Mouse (Mus musculus): ENCODE results near the gene Habp2. TPM values are rescaled to one million over a fixed set of nuclear protein-coding genes. Genes with fewer than 3 reads are reported as not detected.

The Habp2 gene
- not detected for total RNA-seq (2021)

- intact Hi-C loops (cut with DNase I), result no loop called here
- no peak for DNase-seq (ENCODE audit: extremely low spot score in 1 of 2, low spot score in 2 of 2)
Measured at GRCm38 (mm10) chr19:56286866-56287265, at the start of gene Habp2. TSS of gene Habp2 (plus strand) at chr19:56287137.

DNA sequence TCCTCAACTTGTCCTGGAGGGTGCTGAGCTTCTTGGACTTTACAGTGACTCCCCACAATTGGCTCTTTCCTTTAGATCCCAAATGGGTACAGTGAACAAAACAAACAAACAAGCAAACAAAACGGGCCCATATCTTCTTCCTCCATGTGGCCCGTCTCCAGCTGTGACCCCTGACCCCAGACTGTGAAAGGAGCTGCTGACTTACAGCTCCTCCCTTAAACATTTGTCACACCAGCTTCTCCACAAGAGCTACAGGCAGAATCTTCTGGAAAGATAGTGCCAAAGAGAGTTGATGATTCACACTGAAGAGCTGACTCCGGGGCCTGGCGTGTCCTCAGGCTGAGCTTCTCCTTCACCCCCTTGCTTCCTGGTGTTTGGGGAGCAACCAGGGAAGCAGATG is 48.4 kb upstream of the Habp2 start:
- DNase-seq (ENCODE audit: extremely low spot score in 1 of 2, low spot score in 2 of 2), result no peak
- intact Hi-C loops (cut with DNase I), result no loop called here

DNA sequence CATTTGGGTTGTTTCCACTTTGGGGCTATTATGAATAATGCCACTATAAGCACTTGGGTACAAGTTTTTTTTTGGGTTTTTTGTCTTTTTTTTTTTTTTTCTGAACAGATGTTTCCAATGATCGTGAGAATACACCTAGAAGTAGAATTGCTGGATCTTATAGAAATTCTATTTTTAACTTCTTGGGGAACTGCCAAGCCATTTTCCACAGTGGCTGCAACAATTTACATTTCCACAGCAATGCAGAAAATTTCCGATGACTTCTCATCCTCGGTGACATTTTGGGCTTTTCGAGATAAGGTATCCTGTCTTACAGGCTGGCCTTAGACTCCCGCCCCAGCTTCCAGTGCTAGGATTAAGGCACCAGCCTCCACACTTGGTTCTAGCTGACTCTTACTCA is 41.7 kb upstream of the Habp2 start:
- DNase-seq (ENCODE audit: extremely low spot score in 1 of 2, low spot score in 2 of 2), result no peak

DNA sequence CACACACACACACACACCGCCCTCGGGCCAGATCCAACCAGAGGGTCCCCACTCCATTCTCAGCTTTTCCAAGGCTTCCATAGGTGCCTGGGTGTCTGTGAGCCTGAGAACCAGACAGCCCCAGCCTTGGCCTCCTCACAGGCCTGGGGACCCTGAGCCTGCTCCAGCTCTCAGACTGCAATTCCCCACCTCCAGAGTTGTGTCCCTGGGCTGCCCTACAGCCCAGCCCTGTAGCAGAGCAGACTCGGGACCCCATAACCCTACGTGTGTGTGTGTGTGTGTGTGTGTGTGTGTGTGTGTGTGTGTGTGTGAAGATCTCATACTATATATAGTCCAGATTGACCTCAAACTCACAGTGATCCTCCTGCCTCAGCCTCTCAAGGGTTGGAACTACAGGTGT is 34.1 kb upstream of the Habp2 start:
- intact Hi-C loops (cut with DNase I), result loop anchor here (10.0 kb wide), 1 partner anchor 348 kb away; no protein-coding TSS in a partner anchor
- DNase-seq (ENCODE audit: extremely low spot score in 1 of 2, low spot score in 2 of 2), result no peak

More for the DNA sequence above, 41.7 kb upstream of the Habp2 start:
- intact Hi-C loops (cut with DNase I), result no loop called here

- no peak for DNase-seq (ENCODE audit: extremely low spot score in 1 of 2, low spot score in 2 of 2)
- intact Hi-C loops (cut with DNase I), result loop anchor here (10.0 kb wide), 1 partner anchor 348 kb away; no protein-coding TSS in a partner anchor
Measured at GRCm38 (mm10) chr19:56253271-56253670, 33.7 kb upstream of the Habp2 start.

- DNase-seq (ENCODE audit: extremely low spot score in 1 of 2, low spot score in 2 of 2), result no peak
- intact Hi-C loops (cut with DNase I), result loop anchor here (5.0 to 10.0 kb wide), 2 partner anchors 350 to 917 kb away; no protein-coding TSS in a partner anchor
Measured at GRCm38 (mm10) chr19:56254751-56255150, 32.2 kb upstream of the Habp2 start.

DNA sequence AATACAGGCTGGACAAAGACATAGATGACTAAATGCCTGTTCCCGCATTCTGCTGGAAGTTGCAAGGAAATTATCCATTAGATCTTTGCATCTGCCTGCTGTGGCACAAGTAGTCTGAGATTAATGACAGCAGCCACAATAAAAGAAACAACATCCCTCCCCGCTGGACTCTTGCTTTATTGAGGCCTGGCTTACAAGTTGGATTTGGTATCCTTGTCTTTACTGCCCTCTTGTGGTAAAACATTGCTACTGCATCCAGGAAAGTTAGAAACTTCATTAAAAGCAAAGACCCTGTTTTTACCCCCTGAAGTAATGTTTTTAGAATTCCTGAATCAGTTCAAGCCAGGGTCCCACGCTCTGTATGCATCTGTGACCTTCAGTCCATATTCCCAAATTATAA is 31.4 kb upstream of the Habp2 start:
- intact Hi-C loops (cut with DNase I), result loop anchor here (5.0 to 10.0 kb wide), 2 partner anchors 351 to 918 kb away; no protein-coding TSS in a partner anchor
- DNase-seq (ENCODE audit: extremely low spot score in 1 of 2, low spot score in 2 of 2), result peak in 1 of 2 experiments; percentile 28

DNA sequence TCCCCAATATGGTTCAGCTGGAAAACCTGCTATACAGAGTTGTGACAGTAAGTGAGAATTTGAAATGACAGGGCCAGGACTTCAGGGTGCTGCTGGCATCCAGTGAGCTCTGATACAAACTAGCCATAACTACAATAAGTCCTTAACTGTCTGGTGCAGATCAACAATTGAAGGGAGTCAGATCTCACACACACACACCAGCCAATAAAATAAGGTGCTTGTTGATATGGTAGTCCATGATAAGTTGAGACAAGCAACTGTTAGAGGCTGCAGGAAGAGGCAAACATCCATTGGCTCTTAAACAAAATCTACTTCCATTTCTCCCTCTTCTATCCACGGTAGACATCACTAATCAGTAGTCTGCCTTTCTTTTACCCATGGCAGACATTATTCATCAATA is 30.7 kb upstream of the Habp2 start:
- intact Hi-C loops (cut with DNase I), result loop anchor here (5.0 to 10.0 kb wide), 2 partner anchors 351 to 919 kb away; no protein-coding TSS in a partner anchor

DNA sequence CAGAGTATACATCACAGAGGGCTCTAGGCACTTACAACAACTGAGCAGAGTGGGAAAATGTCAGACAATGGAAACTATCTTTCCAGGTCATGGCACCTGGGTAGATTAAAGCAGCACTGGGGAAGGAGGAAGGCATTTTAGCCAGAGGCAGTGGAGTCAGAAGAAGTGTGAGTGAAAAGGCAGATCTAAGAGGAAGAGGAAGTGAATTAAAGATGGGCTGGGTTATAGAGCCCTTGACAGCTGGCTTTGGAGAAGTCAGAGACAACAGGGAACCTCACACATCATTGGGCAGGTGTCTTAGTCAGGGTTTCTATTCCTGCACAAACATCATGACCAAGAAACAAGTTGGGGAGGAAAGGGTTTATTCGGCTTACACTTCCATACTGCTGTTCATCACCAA is 30.2 kb upstream of the Habp2 start:
- DNase-seq (ENCODE audit: extremely low spot score in 1 of 2, low spot score in 2 of 2), result no peak
- intact Hi-C loops (cut with DNase I), result loop anchor here (5.0 to 10.0 kb wide), 2 partner anchors 352 to 919 kb away; no protein-coding TSS in a partner anchor

More for the DNA sequence above, 30.7 kb upstream of the Habp2 start:
- DNase-seq (ENCODE audit: extremely low spot score in 1 of 2, low spot score in 2 of 2), result no peak

DNA sequence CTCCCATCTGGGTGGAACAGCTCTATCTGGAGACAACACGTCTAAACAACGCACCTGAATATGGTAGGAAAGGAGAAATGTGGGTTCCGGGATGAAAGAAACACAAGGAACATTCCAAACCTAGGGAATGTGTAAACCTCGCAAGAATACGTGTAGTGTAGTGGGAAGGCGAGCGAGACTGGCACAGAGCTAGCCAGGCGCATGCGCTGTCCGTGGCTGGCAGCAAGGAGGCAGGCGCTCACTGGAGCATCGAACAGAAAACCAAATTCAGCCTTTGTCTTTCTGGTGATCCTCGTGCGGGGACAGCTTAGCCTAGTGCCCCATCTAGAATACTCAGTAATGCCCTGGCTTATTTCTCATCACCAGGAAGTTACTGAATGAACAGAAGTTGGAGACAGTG is 23.2 kb upstream of the Habp2 start:
- no peak for DNase-seq (ENCODE audit: extremely low spot score in 1 of 2, low spot score in 2 of 2)
- intact Hi-C loops (cut with DNase I), result no loop called here

DNA sequence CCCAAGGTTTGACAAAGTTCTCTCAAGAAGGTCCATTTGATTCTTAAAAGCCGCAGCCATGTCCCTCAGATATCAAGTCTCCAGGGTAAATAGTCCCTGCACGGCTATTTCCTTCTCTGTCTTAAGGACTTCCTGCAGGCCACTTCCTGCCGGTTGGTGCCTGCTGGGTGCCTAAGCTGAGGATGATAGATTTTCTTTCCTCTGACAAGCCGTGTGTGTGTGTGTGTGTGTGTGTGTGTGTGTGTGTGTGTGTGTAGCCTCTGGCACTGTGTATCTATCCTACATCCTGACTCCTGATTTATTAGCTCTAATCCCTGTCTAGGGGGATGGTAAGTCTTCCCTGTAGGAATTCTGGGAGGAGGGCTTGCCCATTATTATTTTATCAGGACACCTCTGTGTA is 22.8 kb upstream of the Habp2 start:
- intact Hi-C loops (cut with DNase I), result no loop called here
- peak in 1 of 2 experiments; percentile 38 for DNase-seq (ENCODE audit: extremely low spot score in 1 of 2, low spot score in 2 of 2)

DNA sequence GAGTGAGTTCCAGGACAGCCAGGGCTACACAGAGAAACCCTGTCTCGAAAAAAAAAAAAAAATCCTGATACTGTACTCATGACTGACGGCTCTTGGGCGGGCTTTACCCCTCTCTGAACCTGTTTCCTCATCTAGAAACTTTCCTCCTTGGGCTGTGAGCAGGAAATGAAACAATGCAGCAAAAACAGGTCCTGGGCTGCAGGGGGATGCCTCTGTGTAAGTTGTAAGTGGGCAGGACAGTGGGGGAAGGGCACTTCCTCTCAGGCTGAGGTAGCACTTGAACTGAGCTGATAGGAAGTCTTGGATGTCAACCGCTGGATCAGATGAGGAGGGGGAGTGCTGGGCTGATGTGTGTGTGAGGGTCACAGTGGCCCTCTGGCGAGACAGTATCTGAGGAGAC is 21.8 kb upstream of the Habp2 start:
- no peak for DNase-seq (ENCODE audit: extremely low spot score in 1 of 2, low spot score in 2 of 2)
- intact Hi-C loops (cut with DNase I), result no loop called here

GRCm38 (mm10) chr19:56272081-56272480 is 14.9 kb upstream of the Habp2 start:
- no peak for DNase-seq (ENCODE audit: extremely low spot score in 1 of 2, low spot score in 2 of 2)
- intact Hi-C loops (cut with DNase I), result no loop called here

DNA sequence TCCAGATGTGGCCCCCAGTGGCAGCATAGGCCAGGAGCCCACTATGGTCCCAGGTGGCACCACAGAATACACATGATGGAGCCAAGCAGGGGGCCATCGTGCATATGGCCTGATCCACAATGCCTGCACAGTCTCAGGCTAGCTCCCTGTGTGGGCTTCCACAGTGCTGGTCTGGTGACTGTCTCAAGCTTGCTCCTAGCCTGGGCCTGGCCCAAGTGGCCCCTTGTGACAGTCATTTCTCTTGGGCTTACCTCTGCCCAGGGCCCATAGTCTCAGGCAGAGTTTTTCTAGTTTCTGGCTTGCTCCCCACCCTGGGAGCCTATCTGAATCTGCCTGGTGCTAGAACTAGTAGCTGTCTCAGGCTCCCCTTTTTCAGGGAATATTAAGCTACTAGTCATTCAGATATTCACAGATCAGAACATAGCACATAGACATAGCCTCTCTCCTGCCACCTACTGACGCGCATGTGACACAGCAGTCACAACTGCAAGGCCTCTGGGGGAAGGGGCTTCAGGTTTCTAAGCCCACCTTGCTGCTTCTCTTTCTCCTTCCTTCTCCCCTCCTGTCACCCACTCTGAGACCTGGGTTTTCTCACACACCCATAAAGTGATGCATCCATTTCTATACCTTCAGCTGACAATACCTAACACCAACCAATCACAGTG is 9.7 kb upstream of the Habp2 start:
- intact Hi-C loops (cut with DNase I), result no loop called here

GRCm38 (mm10) chr19:56277951-56278350 is 9.0 kb upstream of the Habp2 start:
- intact Hi-C loops (cut with DNase I), result no loop called here
- DNase-seq (ENCODE audit: extremely low spot score in 1 of 2, low spot score in 2 of 2), result no peak

More for the DNA sequence above, 9.7 kb upstream of the Habp2 start:
- DNase-seq (ENCODE audit: extremely low spot score in 1 of 2, low spot score in 2 of 2), result no peak

DNA sequence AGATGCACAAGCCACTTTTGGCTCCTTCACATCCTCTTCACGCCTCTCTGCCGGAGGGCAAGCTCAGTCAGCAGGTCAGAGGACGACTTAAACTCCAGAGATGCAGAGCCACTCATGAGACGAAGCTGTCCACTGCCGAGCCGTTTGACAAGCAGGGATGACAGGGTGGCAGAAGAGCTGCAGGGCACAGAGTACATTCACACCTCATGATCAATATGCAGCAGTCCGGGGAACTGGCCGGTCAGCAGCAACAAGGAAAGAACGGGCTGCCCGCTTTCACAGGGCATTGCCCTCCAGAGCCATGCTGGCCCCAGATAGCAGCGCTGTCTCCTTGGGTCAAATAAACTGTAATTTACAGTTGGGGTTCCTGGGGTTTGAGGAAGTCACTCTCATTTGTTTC is 8.6 kb upstream of the Habp2 start:
- intact Hi-C loops (cut with DNase I), result no loop called here
- no peak for DNase-seq (ENCODE audit: extremely low spot score in 1 of 2, low spot score in 2 of 2)

- no peak for DNase-seq (ENCODE audit: extremely low spot score in 1 of 2, low spot score in 2 of 2)
Measured at GRCm38 (mm10) chr19:56285222-56285621, 1.7 kb upstream of the Habp2 start.

DNA sequence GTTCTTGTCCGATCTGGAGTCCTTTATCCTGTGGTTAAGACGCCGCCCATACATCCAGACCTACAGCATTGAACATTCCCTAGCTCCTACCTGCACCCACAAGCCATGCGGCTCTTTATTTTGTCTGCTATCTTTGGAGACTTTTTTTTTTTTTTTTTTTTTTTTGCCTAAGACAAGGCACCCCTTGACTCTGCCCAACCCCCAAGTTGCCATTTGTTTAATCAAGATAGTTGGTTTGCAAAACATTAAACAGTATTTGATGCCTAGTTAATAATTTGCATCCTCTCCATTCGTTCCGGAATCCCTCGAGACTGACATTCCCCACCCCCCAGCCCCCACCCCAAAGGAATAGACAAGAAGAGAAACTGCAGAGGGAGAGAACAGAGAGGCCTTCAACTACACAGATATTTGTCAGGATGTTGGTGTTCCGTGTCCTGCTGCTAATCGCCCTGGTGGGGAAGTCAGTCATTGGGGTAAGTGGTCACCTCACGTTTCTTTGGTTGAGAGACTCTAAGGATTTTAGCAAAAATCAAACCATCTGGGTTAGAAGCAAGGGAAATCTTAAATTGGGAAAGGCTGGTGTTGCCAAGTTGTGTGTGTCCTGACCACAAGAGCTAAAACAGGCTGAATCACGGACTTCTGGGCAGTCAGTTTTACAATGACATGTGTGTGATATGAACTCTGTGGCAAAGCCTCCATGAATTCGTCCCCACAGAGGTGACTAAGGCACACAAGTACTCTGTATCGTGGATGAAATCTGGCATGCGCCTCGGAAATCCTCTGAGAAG is 837 bp downstream of the Habp2 start:
- intact Hi-C loops (cut with DNase I), result no loop called here
- DNase-seq (ENCODE audit: extremely low spot score in 1 of 2, low spot score in 2 of 2), result no peak

More at GRCm38 (mm10) chr19:56285222-56285621, 1.7 kb upstream of the Habp2 start:
- intact Hi-C loops (cut with DNase I), result no loop called here

DNA sequence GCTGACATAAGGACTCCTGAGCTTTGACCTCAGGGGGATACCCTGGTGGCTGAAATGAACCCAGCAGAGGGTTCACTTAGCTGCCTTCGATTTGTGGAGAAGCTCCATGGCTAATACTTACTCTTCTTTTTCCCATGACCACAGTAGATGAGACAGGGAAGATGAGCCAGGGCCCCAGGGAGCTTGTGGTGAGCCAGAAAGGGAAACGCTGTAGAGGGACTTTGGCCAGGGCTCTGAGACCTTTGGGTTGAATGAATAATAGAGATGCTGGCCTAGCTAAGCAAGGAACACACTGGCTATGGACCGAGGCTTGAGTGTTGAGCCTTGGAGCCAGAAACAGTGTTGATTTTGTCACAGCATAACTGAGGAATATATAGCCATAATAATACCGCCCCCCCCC is 1.5 kb downstream of the Habp2 start:
- intact Hi-C loops (cut with DNase I), result no loop called here
- DNase-seq (ENCODE audit: extremely low spot score in 1 of 2, low spot score in 2 of 2), result no peak

- no peak for DNase-seq (ENCODE audit: extremely low spot score in 1 of 2, low spot score in 2 of 2)
- intact Hi-C loops (cut with DNase I), result no loop called here
Measured at GRCm38 (mm10) chr19:56289642-56290041, 2.7 kb downstream of the Habp2 start.

Measured in left cerebral cortex, postnatal 10 days (tissue).